Mouse (Mus musculus) embryo, embryonic 9.5 days (tissue): ENCODE measurements at regions not wholly inside any gene's neighbourhood (a gene's known extent, or its start where the extent isn't known, plus 50 kb on each side); places are given as distances from the start of the nearest gene placed in this dataset.

Experiments used
- DNase-seq: peaks from one replicate; pipeline ENCODE4 v3.0.0-alpha.2; 2017; ENCODE audit errors: extremely low spot score

DNA sequence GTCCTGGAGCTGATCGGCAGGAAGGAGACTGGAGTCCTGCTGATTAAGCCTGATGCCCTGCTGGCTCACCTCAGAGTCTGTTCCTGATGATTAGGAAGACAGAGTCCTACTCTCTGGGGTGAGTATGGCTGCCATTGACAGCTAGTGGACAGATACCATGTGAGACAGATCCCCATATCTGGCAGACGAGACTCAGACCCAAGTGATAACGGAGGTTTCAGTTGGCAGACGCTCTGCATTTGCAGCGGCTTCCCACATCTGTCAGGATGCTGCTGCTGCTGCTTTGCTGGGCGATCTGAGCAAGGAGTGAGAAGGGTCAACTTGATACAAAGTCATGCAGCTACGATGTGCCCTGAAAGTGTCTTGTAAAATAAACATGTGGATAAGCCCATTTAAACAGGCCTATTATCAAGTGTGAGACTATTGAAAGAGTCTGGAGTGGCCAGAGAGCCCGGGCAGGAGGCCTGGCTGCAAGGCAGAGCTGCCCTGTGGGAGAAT lies 98.1 kb upstream of the Cops8 start:
- peak; percentile 29 for DNase-seq

DNA sequence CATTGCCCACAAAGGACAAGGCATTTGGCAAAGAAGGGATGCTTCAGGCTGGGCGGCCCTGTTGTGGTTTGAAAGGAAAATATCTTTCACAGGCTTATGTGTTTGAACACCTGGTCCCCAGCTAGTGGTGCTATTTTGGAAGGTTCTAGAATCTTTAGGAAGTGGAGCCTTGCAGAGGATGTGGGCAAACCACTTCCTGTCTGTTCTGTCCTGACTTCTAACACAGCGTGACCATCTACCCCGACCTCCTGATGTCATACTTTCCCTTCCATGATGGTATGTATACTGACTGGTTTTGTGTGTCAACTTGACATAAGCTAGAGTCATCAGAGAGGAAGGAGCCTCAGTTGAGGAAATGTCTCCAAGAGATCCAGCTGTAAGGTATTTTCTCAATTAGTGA lies 97.2 kb upstream of the Cops8 start:
- no peak for DNase-seq

DNA sequence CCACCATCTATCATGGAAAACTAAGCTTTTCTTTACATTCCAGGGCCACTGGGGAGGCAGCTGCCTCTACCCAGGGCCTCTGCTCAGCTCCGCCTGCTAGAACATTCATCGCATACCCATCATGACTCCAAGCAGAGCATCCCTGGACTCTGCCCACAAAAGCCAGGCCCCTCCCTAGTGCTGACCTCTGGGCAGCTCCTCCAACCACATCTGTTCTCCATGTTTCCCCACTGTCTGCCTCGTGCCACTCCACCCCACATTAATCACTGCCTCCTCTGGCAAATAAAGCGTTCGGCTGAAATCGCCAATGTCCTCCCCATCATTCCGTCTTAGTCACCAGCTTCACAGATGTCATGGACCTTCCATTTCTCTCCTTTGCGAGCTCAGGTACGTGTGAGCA lies 96.2 kb upstream of the Cops8 start:
- DNase-seq = peak; percentile 50

DNA sequence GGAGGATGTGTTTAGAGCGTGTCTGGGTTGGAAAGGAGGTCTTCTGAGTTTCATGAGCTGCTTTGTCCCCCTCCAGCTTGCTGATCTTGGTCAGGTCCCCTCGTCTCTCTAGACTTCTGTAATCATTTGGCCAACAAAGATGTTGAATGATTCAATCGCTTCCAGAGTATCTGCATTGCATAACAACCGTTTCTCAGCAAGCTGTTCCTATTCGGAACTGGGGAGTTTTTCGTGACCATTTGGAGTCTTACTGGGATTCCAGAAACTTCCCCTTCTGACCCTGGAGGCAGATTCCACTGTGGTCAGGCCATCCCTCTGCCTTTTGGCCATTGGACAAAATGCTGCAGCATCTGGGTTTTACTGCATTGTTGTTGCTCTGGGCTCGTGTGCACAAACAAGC lies 93.4 kb upstream of the Cops8 start:
- DNase-seq = no peak

DNA sequence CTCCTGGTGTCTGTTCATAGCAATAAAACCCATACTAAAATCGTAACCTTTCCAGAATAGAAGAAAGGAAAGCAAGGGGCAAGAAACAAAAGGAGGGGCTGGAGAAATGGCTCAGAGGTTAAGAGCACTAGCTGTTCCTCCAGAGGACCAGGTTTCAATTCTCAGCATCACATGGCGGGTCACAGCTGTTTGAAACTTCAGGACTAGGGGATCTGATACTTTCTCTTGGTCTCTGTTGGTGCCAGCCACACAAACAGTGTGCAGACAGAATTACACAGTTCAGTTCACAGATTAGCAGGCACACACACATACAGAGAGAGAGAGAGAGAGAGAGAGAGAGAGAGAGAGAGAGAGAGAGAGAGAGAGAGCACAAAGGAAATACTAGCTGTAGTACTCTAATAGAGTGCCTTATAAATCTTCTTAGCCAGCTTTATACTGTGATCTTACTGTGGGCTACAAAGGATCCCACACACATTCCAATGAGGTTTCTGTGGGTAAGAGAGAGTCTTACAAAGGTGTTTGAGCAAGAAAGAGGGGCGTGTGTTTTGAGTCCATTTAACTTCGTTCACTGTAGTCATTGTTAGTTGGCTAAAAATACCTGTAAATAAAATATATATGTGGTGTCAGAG lies 89.2 kb upstream of the Cops8 start:
- DNase-seq = no peak

DNA sequence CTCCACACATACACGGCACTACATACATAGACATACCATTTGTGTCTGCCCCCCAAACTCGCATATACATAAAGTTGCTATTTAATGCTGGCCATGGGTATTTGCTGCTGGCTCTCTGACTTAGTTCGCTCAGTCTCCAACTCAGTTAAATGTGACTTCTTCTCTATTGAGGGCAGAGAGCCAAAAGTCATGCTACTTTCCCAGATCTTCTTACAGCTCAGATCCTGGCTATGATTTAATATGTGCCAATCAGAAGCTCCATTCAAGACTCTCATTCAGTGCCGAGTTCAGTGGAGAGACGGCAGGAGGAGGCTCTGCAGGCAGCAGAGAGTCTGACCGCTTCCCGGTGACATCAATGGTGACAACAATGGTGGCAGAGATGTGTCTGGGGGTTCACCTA lies 88.6 kb upstream of the Cops8 start:
- no peak for DNase-seq

DNA sequence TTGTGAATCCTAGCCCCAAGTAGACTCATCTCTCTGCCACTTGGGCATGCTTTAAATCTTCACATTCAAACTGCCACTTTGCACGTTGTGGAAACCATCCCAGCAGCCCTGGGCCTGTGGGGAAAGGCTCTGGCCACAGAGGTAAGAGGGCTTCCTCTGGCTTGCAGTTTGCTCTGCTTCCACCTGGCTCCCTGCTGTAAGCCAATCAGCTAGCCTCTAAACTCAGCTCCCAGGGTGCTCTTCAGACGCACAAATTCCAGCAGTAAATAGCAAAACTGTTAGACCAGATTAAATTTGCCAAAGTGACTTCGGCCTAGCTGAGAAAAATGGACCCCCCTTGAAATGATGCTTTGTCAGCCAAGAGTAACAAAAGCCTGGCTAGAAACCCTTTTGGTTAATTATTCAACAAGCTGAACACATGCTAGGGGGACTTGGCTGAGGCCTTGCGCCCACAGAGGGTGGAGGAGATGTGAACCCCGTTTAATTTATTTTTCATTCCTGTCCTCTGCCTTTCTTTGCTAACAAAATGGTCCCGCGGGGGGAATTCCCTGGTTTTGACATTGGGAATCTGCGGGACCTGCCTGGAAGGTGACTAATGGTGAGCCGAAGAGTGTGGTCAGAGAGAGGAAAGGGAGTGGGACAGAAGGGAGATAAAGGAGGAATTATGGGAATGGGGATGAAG lies 84.1 kb upstream of the Cops8 start:
- no peak for DNase-seq

DNA sequence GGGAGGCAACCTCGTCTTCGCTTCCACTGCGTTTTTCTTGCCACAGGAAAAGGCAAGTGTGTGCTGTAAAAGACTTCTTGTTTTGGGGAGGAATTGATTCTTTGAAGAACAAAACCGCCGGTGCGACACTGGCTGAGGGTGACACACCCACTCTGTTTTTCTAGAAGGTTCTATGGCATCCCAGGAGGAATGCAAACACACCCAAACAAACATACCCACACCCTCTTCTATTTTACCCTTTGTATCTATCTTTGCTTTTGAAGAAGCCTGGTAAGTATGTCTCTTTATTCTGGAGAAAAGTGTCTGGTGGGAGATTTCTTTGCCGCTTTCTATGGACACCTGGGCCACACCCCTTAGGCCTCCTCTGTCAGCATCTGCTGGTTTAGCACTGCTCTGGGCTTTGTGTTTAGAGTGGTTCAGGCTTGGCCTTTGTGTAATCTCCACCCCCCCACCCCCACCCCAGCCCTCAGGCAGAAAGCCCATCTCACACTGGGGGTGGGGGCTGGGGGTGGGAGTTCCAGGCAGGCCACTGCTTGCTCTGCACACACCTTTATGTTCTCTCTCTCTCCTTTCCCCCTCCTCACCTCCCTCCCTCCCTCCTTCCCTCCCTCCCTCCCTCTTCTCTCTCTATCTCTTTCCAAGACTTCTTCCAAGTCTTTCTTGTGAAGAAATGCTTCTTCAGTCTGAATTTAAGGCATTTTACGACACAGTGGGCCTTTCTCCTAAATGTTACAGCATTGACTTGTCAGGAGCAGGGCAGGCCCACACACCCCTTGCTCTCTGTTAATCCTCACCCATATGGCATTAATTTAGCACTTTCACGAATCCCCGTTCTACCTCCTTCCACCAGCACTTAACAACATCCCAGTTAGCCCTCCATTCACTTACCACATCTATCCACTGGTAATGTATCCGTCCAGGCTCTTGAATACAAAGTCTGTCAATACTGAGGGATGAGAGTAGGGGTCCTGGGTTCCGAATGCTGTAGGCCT lies 83.2 kb upstream of the Cops8 start:
- no peak for DNase-seq

DNA sequence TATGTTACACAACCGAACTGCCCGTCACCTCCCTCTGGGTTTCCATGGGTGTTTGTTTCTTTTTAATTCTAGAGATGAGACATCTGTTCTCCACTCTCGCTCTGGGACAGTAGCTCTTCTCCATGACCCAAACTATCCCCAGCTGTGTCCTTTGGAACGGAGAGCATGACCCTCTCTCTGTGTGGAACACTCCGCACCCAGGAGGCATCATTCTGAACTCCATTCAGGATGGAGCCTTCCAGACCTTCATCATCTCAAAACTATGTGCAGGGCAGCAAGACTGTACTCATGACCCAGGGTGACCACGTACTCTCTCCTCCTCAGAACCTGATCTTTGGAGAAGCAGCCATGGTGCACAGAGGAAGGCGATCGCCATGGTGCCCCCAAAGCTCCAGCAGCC lies 80.5 kb upstream of the Cops8 start:
- DNase-seq = no peak

DNA sequence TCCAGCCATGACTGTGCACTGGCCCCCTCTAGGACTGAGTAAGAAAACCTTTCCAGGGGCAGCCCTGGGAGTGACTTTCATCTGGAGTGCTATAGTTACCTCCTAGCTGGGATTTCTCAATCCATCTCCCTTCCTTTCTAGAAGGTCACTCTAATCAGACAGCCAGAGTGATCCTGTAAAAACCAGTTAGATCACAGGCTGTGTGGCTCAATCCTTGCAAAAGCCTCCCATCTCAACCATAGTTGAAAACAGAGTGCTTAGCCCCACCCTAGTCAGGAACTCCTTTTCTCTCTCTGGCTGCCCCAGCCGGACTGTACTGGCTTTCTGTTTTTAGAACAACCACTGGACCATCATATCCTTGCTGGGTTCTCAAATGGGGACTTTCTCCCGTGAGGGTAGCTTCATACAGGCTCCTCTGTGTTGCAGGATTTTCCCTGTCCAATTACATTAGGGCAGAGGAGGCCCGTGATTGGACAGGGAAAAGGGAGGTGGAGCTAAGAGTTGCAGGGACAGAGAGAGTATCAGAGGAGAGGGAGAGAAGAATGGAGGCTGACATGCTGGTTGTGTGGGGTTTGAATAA lies 78.0 kb upstream of the Cops8 start:
- DNase-seq = no peak

DNA sequence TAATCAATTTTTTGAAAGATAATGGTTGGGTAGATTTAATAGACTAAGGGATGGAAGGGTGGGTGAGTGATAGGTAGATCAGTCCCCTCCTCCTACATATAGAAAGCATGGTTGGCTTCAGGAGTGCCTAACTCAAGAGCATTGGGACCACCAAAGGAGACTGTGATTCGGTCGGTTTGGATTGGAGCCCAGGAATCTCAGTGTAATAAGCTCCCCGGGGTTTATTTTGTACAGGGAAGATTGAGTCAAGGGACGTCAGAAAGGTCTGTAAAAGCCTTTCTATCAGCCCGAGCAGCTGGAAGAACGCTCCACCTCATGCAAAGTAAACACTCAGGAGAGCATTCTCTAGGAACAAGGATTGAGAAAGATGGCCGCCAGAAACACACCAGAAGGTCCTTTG lies 76.5 kb upstream of the Cops8 start:
- no peak for DNase-seq

DNA sequence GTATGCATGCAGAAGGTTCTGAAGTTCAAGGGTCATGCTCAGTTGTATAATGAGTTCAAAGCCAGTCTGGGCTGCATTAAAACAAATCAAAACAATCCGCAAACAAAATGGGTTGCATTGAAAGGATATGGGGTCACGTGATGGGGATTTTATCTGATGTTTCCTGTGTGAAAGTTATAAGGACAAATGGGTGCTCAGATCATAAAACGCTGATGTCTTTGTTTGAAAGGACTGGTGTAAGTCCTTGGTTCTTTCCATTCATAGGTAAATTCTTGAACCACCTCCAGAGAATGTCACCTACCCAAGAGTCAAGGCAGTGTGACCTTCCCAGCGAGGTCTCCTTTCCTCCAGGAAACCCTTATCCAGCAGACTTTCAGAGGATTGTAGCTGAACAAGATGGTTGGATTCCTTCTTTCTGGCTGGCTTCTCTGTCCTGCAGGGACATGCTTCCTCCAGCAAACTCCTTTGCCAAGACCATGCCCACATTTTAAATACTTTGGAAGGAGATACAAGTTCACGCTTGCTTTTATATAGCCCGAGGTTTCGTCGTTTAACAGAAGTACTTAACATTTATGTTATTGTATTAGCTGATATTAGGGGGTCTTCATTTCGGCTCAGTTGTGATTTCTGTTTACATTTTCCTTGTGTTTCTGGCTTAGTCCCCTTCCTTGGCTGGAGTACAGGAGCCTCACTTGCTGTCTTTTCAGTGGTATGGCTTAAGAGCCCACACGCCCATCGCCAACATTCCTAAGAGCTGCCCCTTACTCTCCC lies 74.6 kb upstream of the Cops8 start:
- DNase-seq = no peak

DNA sequence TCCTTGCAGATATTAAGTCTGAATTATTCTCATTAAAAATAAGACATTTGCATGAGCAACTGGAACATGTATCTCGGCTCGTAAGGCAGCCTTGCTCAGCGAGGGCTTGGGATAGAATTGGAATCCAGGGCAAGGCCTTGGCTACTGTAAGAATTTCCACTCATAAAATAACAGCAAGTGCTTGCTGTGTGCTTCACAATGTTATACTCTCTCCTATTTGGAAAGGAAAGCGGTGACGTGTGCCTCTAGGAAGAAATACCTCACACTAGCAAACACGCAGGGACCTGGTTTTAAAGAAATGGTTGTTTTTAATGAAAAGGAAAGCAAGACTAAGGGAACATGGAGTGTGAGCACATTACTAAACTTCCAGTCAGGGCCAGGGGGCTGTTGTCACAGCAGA lies 69.3 kb upstream of the Cops8 start:
- no peak for DNase-seq

DNA sequence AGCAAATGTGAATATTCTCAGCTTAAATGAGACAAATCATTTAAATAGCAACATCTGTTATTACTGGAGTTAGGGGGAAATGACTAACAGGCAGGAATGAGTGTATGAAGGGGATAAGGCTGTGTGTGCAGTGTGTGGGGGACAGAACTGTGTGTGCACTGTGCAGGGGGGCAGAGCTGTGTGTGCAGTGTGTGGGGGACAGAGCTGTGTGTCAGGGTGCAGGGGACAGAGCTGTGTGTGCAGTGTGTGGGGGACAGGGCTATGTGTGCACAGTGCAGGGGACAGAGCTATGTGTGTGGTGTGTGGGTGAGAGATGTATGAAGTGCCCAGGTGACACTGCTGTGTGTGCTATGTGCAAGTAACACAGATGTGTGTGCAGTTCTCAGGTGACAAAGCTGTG lies 66.7 kb upstream of the Cops8 start:
- no peak for DNase-seq

DNA sequence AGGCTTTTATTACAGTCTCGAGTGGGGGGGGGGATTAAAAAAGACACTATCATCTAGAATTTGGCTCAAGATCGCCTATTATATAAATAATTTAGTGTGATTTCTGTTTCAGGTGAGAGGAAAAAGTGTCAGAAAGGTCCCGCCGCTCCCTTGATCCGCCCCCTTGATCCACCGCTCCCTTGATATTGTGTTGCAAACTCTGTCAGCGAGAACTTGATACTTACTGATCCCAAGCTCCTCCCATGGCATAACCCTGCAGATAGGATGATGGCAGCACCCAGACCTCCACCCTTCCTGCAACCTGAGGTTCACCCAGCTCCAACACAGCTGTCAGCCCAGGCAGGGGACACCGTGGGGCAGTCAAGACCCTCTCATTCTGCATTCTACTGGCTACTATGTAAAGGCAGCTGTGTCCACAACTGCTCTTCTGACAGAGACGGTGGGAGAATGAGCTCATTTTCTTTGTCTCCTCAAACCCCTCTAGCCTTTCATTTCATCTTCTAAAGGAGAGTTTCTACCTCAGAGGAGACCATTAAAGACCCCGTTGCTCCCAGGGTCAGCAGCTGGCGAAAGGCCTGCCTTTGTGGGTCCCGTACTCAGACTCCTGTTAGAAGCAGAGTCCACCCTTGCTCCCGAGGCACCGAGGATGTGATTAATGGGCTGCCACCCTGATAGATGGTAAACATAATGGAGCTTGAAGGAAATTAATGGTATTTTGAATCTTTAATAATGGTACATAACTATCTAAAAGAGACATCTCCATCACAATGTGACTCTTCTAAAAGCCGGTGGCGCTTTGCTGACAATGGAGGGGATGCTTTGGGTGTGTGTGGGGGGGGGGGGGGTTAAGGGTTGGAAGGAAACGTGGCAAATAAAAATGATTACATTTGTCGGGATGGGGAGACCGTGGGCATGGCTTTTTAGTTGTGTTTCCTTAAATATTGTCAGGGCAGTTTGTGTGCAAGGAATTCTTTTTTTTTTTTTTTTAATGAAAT lies 58.7 kb upstream of the Cops8 start:
- DNase-seq = peak; percentile 68

DNA sequence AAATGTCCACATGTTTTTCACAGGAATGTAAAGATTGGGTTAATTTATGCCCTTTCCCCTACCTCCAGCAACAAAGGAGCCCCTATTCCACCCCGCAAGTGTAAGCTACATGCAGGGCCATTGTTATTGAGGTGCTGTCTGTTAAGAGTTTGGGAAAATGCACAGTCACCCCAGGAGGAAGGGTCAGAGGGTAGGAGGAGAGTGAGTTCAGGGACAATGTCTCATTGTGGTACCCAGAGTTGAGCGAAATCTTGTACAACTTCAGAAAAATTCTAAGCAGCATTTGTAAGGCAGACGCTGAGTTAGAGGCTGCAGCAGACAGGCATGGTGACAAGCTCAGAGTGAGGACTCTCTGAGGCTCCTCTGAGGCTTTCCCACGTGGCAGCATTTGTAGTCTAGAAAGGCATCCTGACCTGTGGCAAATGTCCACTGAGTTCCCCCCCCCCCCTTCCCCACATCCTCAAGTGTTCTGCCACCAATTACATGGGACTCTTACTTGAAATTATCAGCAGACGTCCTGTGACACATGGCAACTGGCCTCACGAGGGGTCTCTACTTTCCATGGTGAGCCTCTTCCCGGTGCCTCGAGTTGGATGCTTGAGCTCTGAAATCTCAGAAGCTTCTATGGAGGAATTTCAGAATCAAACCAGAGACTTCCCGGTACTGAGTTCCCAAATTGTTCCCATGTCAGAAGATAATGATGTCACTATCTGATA lies 57.8 kb upstream of the Cops8 start:
- DNase-seq = peak; percentile 47

DNA sequence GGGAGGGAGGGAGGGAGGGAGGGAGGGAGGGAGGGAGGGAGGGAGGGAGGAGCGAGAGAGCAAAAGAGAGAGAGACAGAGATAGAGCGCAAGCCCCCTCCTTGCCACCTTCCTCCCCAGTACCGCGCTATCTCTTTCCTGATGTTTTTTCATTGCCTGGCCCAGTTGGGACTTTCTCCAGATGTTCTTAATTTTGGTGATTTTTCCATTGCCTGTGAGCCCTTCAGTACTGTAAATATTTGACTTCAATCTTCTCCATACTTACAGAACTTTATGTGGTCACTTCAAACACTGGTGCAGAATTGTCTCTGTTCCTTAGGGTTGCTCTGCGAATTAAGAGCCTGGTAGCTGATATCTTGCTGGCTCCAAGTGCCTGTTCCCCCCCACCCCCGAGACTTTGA lies 50.1 kb upstream of the Cops8 start:
- DNase-seq = no peak
